Comparison of ENCODE assay signal across 8 mouse cellular contexts in genomic region chr5:143056191-143056880, GRCm38 (mm10). TPM values are rescaled to one million over a fixed set of nuclear protein-coding genes. Genes with fewer than 3 reads are reported as not detected.
DNase-seq lines count a peak whose midpoint lies in the region; ATAC-seq and TF ChIP-seq lines count a peak whose summit lies in the region.
"Had no signal": no experiment of that assay in that cellular context is flagged by ENCODE, and none has a peak within 500 bp of the region (broad histone marks: within the 10 kb centered on the region; RNA-seq: fewer than 3 reads in every experiment).

No protein-coding gene starts in this region.

- H3K4me3 ChIP-seq in CH12.LX (replicated peaks in 1 of 3; ENCODE audit: low read depth in 2 of 3, low read length in 2 of 3, poor library complexity in 1 of 3), result no peak overlapping the region
- H3K4me3 ChIP-seq in heart, embryonic 10.5 days, result no peak overlapping the region
- no peak overlapping the region for H3K4me3 ChIP-seq in liver, embryonic 13.5 days (replicated peaks)
- H3K4me3 ChIP-seq: neural tube, embryonic 12.5 days had no signal

- no peak overlapping the region for H3K9ac ChIP-seq in CH12.LX (ENCODE audit: insufficient read depth, low read depth)
- H3K9ac ChIP-seq in liver, embryonic 13.5 days, result peak overlapping the region; percentile 56; the same call in 1 of the 2 replicates
- H3K9ac ChIP-seq: neural tube, embryonic 12.5 days had no signal

- peaks cover 3% of the 10 kb centered on the region; the same call in 1 of the 2 replicates for H3K79me2 ChIP-seq in CH12.LX (replicated peaks; ENCODE audit: control insufficient read depth, extremely low read depth, insufficient read depth, poor library complexity, severe bottlenecking)

- H3K9me3 ChIP-seq in CH12.LX (replicated peaks; ENCODE audit: low read length), result peaks cover 2% of the 10 kb centered on the region
- no peaks in the 10 kb centered on the region for H3K9me3 ChIP-seq in heart, embryonic 10.5 days
- no peaks in the 10 kb centered on the region for H3K9me3 ChIP-seq in liver, embryonic 13.5 days (replicated peaks)
- H3K9me3 ChIP-seq: neural tube, embryonic 12.5 days had no signal

- H3K27me3 ChIP-seq in CH12.LX (replicated peaks), result no peaks in the 10 kb centered on the region
- no peaks in the 10 kb centered on the region for H3K27me3 ChIP-seq in heart, embryonic 10.5 days (ENCODE audit: insufficient read depth, poor library complexity, severe bottlenecking)
- no peaks in the 10 kb centered on the region for H3K27me3 ChIP-seq in liver, embryonic 13.5 days
- H3K27me3 ChIP-seq: neural tube, embryonic 12.5 days had no signal

- peaks cover 35 to 74% of the 10 kb centered on the region in 2 experiments for H3K4me1 ChIP-seq in CH12.LX (ENCODE audit: control insufficient read depth in 1 of 2, insufficient read depth in 2 of 2)
- H3K4me1 ChIP-seq in heart, embryonic 10.5 days, result peaks cover 93% of the 10 kb centered on the region
- peaks cover 98% of the 10 kb centered on the region for H3K4me1 ChIP-seq in liver, embryonic 13.5 days (replicated peaks)

- H3K36me3 ChIP-seq in CH12.LX (replicated peaks in 1 of 2; ENCODE audit: control insufficient read depth in 1 of 2, insufficient read depth in 1 of 2, low read length in 1 of 2), result peaks cover 15 to 60% of the 10 kb centered on the region in 2 experiments
- peaks cover 11% of the 10 kb centered on the region for H3K36me3 ChIP-seq in heart, embryonic 10.5 days
- peaks cover 12% of the 10 kb centered on the region; the same call in 1 of the 2 replicates for H3K36me3 ChIP-seq in liver, embryonic 13.5 days

- dilution Hi-C loops in CH12.LX (cut with MboI; ENCODE audit: extremely low pct_ligation_motif_present, extremely low pct_unique_long_range_greater_than_20kb, low sequenced_read_pairs), result no loop called here

- H3K4me2 ChIP-seq in CH12.LX (ENCODE audit: insufficient read depth, low read depth, poor library complexity, severe bottlenecking), result peak overlapping the region; percentile 80
- 0 out of 2 replicates have a peak overlapping the region, but pooled peaks have one; percentile 0 for H3K4me2 ChIP-seq in liver, embryonic 13.5 days
- H3K4me2 ChIP-seq: neural tube, embryonic 12.5 days had no signal

- H3K27ac ChIP-seq in CH12.LX (ENCODE audit: insufficient read depth, low read depth), result peak overlapping the region; percentile 79
- peak overlapping the region; percentile 82 for H3K27ac ChIP-seq in heart, embryonic 10.5 days
- H3K27ac ChIP-seq in liver, embryonic 13.5 days, result peak overlapping the region; percentile 99
- H3K27ac ChIP-seq: neural tube, embryonic 12.5 days had no signal

- WGBS in heart, embryonic 10.5 days, result 74% methylated on average over 4 of the region's 4 CpGs
- 70% methylated on average over 4 of the region's 4 CpGs for WGBS in liver, embryonic 13.5 days (ENCODE audit: insufficient replicate concordance)

- TF ChIP-seq POLR2A in CH12.LX (IDR thresholded peaks at IDR 0.05; ENCODE audit: low read depth, low read length), result no peak

- no peak for ATAC-seq in liver, embryonic 13.5 days (ENCODE audit: low read depth)
- no peak for ATAC-seq in megakaryocyte-erythroid progenitor cell, adult 5-6 weeks (replicated peaks; ENCODE audit: low FRiP score, low TSS enrichment, poor library complexity, severe bottlenecking)

- TF ChIP-seq EP300 in CH12.LX (IDR thresholded peaks at IDR 0.05; ENCODE audit: low read length), result peak; percentile 79

- TF ChIP-seq CTCF in CH12.LX (conservative IDR thresholded peaks at IDR 0.05 in 1 of 2, IDR thresholded peaks at IDR 0.05 in 1 of 2; ENCODE audit: low read depth in 2 of 2, low read length in 2 of 2), result no peak

- TF ChIP-seq RAD21 in CH12.LX (IDR thresholded peaks at IDR 0.05; ENCODE audit: low read depth, low read length), result no peak

- peak; percentile 99 for DNase-seq in 3T3-L1 (ENCODE audit: low read depth, low spot score)
- DNase-seq in CH12.LX (ENCODE audit: extremely low read depth), result no peak
- DNase-seq in heart, embryonic 10.5 days (ENCODE audit: low spot score), result no peak
- DNase-seq in liver, embryonic 13.5 days, result no peak
- DNase-seq in frontal cortex, postnatal 36 days (ENCODE audit: low spot score in 2 of 2), result no peak
- DNase-seq in neural tube, embryonic 10.5 days (ENCODE audit: extremely low spot score, low spot score), result no peak

- in situ Hi-C loops in CH12.LX (cut with MboI; ENCODE audit: low pct_ligation_motif_present, low pct_unique_long_range_greater_than_20kb, low sequenced_read_pairs), result no loop called here

TF ChIP-seq in CH12.LX, 34 proteins besides CTCF, POLR2A, EP300 and RAD21:
- TF ChIP-seq ZNF384 (IDR thresholded peaks at IDR 0.05; ENCODE audit: low read depth, low read length) (peak; percentile 40; the same call in 1 of the 2 replicates), ZKSCAN1 (IDR thresholded peaks at IDR 0.05; ENCODE audit: borderline replicate concordance, low read depth, low read length) (no peak), ZMIZ1 (IDR thresholded peaks at IDR 0.05; ENCODE audit: low read depth, low read length) (no peak), SIN3A (IDR thresholded peaks at IDR 0.05; ENCODE audit: low read length) (peak; percentile 48; the same call in 1 of the 2 replicates), MAX (IDR thresholded peaks at IDR 0.05; ENCODE audit: low read length) (peak; percentile 50; the same call in 1 of the 2 replicates), MEF2A (IDR thresholded peaks at IDR 0.05; ENCODE audit: borderline replicate concordance, low read depth, low read length) (peak; percentile 48; the same call in 1 of the 2 replicates), GABPA (IDR thresholded peaks at IDR 0.05; ENCODE audit: insufficient replicate concordance, low read depth, low read length) (no peak), ETS1 (conservative IDR thresholded peaks at IDR 0.05; ENCODE audit: low read depth, low read length) (no peak; the same call in 1 of the 2 replicates), IRF4 (IDR thresholded peaks at IDR 0.05; ENCODE audit: low read depth, low read length) (peak; percentile 74; the same call in 1 of the 2 replicates), NELFE (IDR thresholded peaks at IDR 0.05; ENCODE audit: low read depth, low read length) (no peak), CHD2 (IDR thresholded peaks at IDR 0.05; ENCODE audit: low read length) (0 out of 2 replicates have a peak, but pooled peaks have one; percentile 33), JUND (conservative IDR thresholded peaks at IDR 0.05; ENCODE audit: low read depth, low read length) (0 out of 2 replicates have a peak, but pooled peaks have one; percentile 20), HCFC1 (IDR thresholded peaks at IDR 0.05; ENCODE audit: low read depth, low read length) (no peak; the same call in 1 of the 2 replicates), SMC3 (IDR thresholded peaks at IDR 0.05; ENCODE audit: low read depth, low read length) (no peak), TCF12 (IDR thresholded peaks at IDR 0.05; ENCODE audit: low read depth, low read length) (0 out of 2 replicates have a peak, but pooled peaks have one; percentile 12), MYC (IDR thresholded peaks at IDR 0.05; ENCODE audit: low read depth, low read length) (0 out of 2 replicates have a peak, but pooled peaks have one; percentile 53), USF1 (IDR thresholded peaks at IDR 0.05; ENCODE audit: low read depth, low read length) (no peak), PAX5 (IDR thresholded peaks at IDR 0.05; ENCODE audit: low read length) (no peak), MXI1 (IDR thresholded peaks at IDR 0.05; ENCODE audit: low read depth, low read length) (no peak; the same call in 1 of the 2 replicates)

RNA-seq across cellular contexts. Expression of gene Rnf216, which starts 56.5 kb away (rescaled TPM):
- total RNA-seq in CH12.LX (2012; rRNA removed), result 18.2 and 18.3 TPM in 2 replicates
- total RNA-seq in CH12.LX (2014; rRNA removed), result 15.5 and 17.6 TPM in 2 replicates
- polyA plus RNA-seq in CH12.LX (2012; ENCODE audit: insufficient read length, low read depth), result 30.7 and 33.2 TPM in 2 replicates
- 37.9 and 40.6 TPM in 2 replicates for polyA plus RNA-seq in heart, embryonic 10.5 days (2016; fragmentation: Nextera tagmentation; extraction: Ambion mirVana)
- polyA plus RNA-seq in liver, embryonic 13.5 days (2015; fragmentation: Nextera tagmentation; extraction: Ambion mirVana), result 14.4 and 19.8 TPM in 2 replicates
- 41.0 and 62.7 TPM in 2 replicates for total RNA-seq in megakaryocyte-erythroid progenitor cell, adult 5-6 weeks (2014; fragmentation: Nextera tagmentation)
- total RNA-seq in megakaryocyte-erythroid progenitor cell, adult 5-6 weeks (2017), result 60.5 and 91.5 TPM in 2 replicates
